Mouse (Mus musculus): ENCODE measurements at regions not wholly inside any gene's neighbourhood (a gene's known extent, or its start where the extent isn't known, plus 50 kb on each side); places are given as distances from the start of the nearest gene placed in this dataset.

GRCm38 (mm10) chr14:45757376-45757775, 99.4 kb upstream of the Ddhd1 start:
- DNase-seq = no peak
- TF ChIP-seq POLR2A (IDR thresholded peaks at IDR 0.05; ENCODE audit: borderline replicate concordance, extremely low read depth, low read depth, low read length) (no peak), CTCF (IDR thresholded peaks at IDR 0.05; ENCODE audit: insufficient read depth, low read length) (no peak)
- no peaks in the 10 kb centered on the region for H3K4me1 ChIP-seq (ENCODE audit: control insufficient read depth, insufficient read depth, low read length)
- H3K4me3 ChIP-seq (replicated peaks; ENCODE audit: extremely low read depth, low read depth, low read length) = no peak overlapping the region
- 0% methylated on average over 1 of the region's 1 CpGs for WGBS

DNA sequence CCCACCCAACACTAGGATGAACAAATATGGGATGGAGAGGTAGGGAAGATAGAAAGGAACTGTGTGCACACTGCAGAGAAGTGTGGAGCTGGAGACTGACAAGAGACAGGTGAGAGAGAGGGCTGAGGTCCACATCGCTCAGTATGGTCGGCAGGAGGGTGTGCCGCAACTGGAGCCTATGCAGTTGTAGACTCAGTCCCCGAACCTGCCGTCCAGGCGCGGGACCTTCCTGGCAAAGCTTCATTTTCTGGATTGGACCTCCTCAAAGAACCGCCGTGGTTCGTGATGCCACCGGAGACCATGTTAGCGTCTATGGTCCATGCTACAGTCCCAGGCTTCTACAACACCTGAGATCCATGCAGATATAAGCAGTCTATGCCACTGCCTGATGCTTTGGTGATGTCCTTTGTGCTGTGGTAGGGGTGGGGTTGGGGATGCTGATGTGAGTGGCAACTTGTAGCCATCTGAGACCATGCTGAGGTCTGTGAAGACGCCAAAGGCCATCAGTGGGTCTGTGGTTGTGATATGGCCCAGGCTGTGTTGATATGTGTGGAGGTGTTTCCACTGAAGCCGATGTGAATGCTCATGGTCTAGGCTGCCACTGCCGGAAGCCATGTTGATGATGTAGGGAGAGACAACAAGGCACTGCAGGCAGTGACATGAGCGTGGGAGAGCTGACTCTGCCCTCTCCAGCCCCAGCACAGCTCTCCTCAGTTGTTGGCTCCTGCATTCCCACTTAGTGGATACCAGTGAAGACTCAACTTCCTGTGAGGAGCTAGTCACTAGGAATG, 103.1 kb upstream of the Ddhd1 start:
- DNase-seq = no peak
- 93% methylated on average over 16 of the region's 16 CpGs for WGBS
- no peak for TF ChIP-seq CTCF (IDR thresholded peaks at IDR 0.05; ENCODE audit: insufficient read depth, low read length)
- no peak for TF ChIP-seq POLR2A (IDR thresholded peaks at IDR 0.05; ENCODE audit: borderline replicate concordance, extremely low read depth, low read depth, low read length)
- Histone ChIP-seq H3K4me1 (ENCODE audit: control insufficient read depth, insufficient read depth, low read length) (no peaks in the 10 kb centered on the region), H3K4me3 (replicated peaks; ENCODE audit: extremely low read depth, low read depth, low read length) (no peak overlapping the region)

DNA sequence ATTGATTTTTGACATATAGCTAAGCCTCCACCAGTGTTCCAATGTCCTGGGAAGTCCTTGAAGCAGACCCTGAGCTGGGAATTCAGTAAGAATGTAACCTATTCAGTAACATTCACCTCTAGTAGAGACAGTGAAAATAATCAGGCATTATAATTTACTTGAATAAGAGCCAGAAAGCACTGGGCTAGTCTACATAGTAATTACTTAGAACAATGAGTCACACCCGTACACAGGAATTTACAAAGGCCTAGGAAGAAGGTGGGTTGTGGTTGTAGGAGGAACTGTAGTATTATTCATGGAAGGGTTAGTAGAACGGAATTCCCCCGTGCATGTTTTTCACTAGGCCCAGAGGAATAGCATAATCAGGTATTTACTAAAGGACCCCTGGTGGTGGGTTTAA, 106.3 kb upstream of the Ddhd1 start:
- no peak for DNase-seq
- WGBS = 44% methylated on average over 3 of the region's 3 CpGs
- no peak for TF ChIP-seq CTCF (IDR thresholded peaks at IDR 0.05; ENCODE audit: insufficient read depth, low read length)
- Histone ChIP-seq H3K4me3 (replicated peaks; ENCODE audit: extremely low read depth, low read depth, low read length) (no peak overlapping the region), H3K4me1 (ENCODE audit: control insufficient read depth, insufficient read depth, low read length) (no peaks in the 10 kb centered on the region)

DNA sequence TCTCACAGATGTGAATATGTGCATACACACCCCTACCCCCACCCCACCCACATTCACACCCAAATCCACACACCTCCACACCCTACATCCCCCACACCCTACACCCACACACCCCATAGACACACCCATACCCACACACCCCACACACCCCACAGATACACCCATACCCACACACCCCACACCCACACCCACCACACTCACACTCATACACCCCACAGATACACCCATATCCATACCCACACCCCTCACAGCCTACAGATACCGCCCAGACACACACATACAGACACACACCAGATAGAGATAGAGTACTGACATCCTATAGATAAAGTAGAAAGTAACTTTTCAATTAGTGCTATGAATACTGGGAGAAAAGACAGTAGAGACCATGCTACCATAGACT, 108.6 kb upstream of the Ddhd1 start:
- no peak for TF ChIP-seq CTCF (IDR thresholded peaks at IDR 0.05; ENCODE audit: insufficient read depth, low read length)
- TF ChIP-seq POLR2A (IDR thresholded peaks at IDR 0.05; ENCODE audit: borderline replicate concordance, extremely low read depth, low read depth, low read length) = no peak
- no peak overlapping the region for H3K4me3 ChIP-seq (replicated peaks; ENCODE audit: extremely low read depth, low read depth, low read length)
- no peaks in the 10 kb centered on the region for H3K4me1 ChIP-seq (ENCODE audit: control insufficient read depth, insufficient read depth, low read length)
- 88% methylated on average over 1 of the region's 1 CpGs for WGBS
- DNase-seq = no peak

DNA sequence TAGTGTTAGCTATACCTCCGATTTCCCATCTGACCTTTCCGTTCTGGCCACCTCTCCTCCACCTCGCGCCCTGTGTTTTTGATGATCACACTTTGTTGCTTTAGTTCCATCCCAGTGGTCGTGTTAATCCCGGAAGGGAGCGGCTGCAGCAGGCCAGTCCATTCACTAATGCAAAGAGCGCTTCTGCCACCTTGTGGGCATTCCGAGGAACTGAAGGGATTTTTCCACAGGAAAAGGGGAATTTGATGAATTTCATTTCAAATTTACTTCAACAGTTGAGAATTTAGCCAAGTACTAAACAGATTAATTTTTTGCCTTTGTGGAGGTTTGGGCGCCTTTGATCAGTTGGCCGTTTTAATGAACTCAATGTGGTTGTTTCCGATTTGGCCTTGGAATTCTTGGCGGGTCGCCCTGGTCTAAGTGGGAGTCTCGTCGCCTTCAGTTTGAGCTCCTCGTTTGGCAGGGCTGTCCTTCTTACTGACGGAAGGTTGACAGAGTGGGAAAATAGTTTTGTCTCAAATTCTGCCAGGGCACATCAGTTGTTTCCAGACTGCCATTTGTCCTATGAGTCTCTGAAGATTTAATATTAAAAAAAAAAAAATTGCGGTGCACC, 114.8 kb upstream of the Ddhd1 start:
- no peak overlapping the region for H3K4me3 ChIP-seq (replicated peaks; ENCODE audit: extremely low read depth, low read depth, low read length)
- peak; percentile 40 for DNase-seq
- 12% methylated on average over 19 of the region's 19 CpGs for WGBS
- no peaks in the 10 kb centered on the region for H3K4me1 ChIP-seq (ENCODE audit: control insufficient read depth, insufficient read depth, low read length)
- peak; percentile 71 for TF ChIP-seq CTCF (IDR thresholded peaks at IDR 0.05; ENCODE audit: insufficient read depth, low read length)
- no peak for TF ChIP-seq POLR2A (IDR thresholded peaks at IDR 0.05; ENCODE audit: borderline replicate concordance, extremely low read depth, low read depth, low read length)

GRCm38 (mm10) chr14:45773326-45773725, 115.4 kb upstream of the Ddhd1 start:
- TF ChIP-seq POLR2A (IDR thresholded peaks at IDR 0.05; ENCODE audit: borderline replicate concordance, extremely low read depth, low read depth, low read length) = no peak
- TF ChIP-seq CTCF (IDR thresholded peaks at IDR 0.05; ENCODE audit: insufficient read depth, low read length) = no peak
- no peak overlapping the region for H3K4me3 ChIP-seq (replicated peaks; ENCODE audit: extremely low read depth, low read depth, low read length)
- no peaks in the 10 kb centered on the region for H3K4me1 ChIP-seq (ENCODE audit: control insufficient read depth, insufficient read depth, low read length)
- WGBS = 60% methylated on average over 7 of the region's 7 CpGs
- DNase-seq = no peak

DNA sequence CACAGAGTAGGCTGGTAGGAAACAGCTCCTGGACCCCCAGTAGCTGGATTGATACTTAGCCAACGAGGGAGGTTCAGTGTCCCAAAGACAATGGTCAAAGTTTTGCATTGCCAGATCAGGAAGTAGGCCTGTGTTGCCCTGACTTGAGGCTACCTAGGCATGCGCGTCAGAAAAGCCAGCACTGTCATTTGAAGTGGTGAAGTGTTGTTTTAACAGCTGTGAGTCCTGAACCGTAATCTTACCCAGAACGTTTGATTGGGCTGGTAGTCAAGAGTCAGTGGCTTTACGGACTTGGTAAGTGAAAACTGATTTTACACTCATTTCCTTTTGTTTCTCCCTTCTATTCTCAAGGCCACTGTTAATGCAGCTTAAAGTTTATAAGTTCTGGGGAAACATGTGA, 123.9 kb upstream of the Ddhd1 start:
- 71% methylated on average over 6 of the region's 6 CpGs for WGBS
- H3K4me3 ChIP-seq (replicated peaks; ENCODE audit: extremely low read depth, low read depth, low read length) = no peak overlapping the region
- no peak for DNase-seq
- H3K4me1 ChIP-seq (ENCODE audit: control insufficient read depth, insufficient read depth, low read length) = no peaks in the 10 kb centered on the region
- TF ChIP-seq POLR2A (IDR thresholded peaks at IDR 0.05; ENCODE audit: borderline replicate concordance, extremely low read depth, low read depth, low read length) (no peak), CTCF (IDR thresholded peaks at IDR 0.05; ENCODE audit: insufficient read depth, low read length) (no peak)

DNA sequence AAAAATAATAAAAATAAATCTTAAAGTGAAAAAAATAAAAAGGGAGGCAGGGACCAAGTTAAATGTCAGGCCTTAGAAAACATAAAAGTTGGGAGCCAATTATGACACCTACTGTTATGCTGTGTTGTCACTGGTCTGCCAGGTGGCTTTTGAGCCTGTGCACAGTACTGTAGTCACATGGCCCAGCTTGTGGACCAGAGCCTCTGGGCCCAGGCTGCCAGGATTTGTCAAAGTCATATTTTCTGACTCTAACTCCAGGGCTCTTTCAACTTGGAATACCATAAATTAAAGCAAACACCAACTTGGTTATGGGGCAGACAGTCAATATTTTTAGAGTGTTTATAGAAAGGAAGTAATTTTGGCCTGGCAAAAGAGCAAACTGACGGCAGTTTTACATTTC, 137.0 kb upstream of the Ddhd1 start:
- no peak for DNase-seq

GRCm38 (mm10) chr14:45796665-45797319, 138.8 kb upstream of the Ddhd1 start:
- no peaks in the 10 kb centered on the region; the same call in 1 of the 2 replicates for H3K4me1 ChIP-seq (ENCODE audit: control insufficient read depth, insufficient read depth, low read length)
- WGBS = 62% methylated on average over 10 of the region's 10 CpGs
- TF ChIP-seq CTCF (IDR thresholded peaks at IDR 0.05; ENCODE audit: insufficient read depth, low read length) = no peak
- no peak for TF ChIP-seq POLR2A (IDR thresholded peaks at IDR 0.05; ENCODE audit: borderline replicate concordance, extremely low read depth, low read depth, low read length)
- no peak for DNase-seq
- no peak overlapping the region for H3K4me3 ChIP-seq (replicated peaks; ENCODE audit: extremely low read depth, low read depth, low read length)

More for the DNA sequence above, 137.0 kb upstream of the Ddhd1 start:
- no peak overlapping the region for H3K4me3 ChIP-seq (replicated peaks; ENCODE audit: extremely low read depth, low read depth, low read length)
- TF ChIP-seq POLR2A (IDR thresholded peaks at IDR 0.05; ENCODE audit: borderline replicate concordance, extremely low read depth, low read depth, low read length) (no peak), CTCF (IDR thresholded peaks at IDR 0.05; ENCODE audit: insufficient read depth, low read length) (no peak)
- no peaks in the 10 kb centered on the region; the same call in 1 of the 2 replicates for H3K4me1 ChIP-seq (ENCODE audit: control insufficient read depth, insufficient read depth, low read length)
- WGBS = 53% methylated on average over 1 of the region's 1 CpGs
